Mouse (Mus musculus) erythroblast, embryonic 14.5 days (primary cell): ENCODE measurements at regions not wholly inside any gene's neighbourhood (a gene's known extent, or its start where the extent isn't known, plus 50 kb on each side); places are given as distances from the start of the nearest gene placed in this dataset.

ENCODE experiments used
- H3K27me3 ChIP-seq: 2 replicates; pipeline ENCODE4 v1.6.1; 2012; ENCODE audit warnings: inconsistent platforms; ENCODE audit not compliant: control insufficient read depth
- H3K36me3 ChIP-seq: 2 replicates; pipeline ENCODE4 v1.6.1; 2012; ENCODE audit warnings: mild to moderate bottlenecking, inconsistent platforms; ENCODE audit not compliant: control insufficient read depth
- H3K4me1 ChIP-seq: 2 replicates; pipeline ENCODE4 v1.6.1; 2012; ENCODE audit warnings: inconsistent platforms; ENCODE audit not compliant: control insufficient read depth
- H3K4me3 ChIP-seq: replicated peaks from 2 replicates; pipeline ENCODE3; 2012; ENCODE audit warnings: moderate library complexity, mild to moderate bottlenecking, inconsistent platforms
- H3K9me3 ChIP-seq: 2 replicates; pipeline ENCODE4 v1.6.1; 2012; ENCODE audit warnings: low read length, inconsistent platforms, mixed read lengths; ENCODE audit not compliant: control insufficient read depth
- GATA1 ChIP-seq: IDR thresholded peaks from 2 replicates; pipeline ENCODE4 v1.6.1; 2012; ENCODE audit warnings: low read length, inconsistent platforms, mixed read lengths
- TAL1 ChIP-seq: IDR thresholded peaks from 3 replicates; pipeline ENCODE4 v1.6.1; 2012; ENCODE audit warnings: low read length, inconsistent platforms, mixed read lengths

GRCm38 (mm10) chr3:21760516-21761218 is 315.8 kb upstream of the Tbl1xr1 start:
- TF ChIP-seq TAL1 (no peak), GATA1 (no peak)
- Histone ChIP-seq H3K4me1 (no peaks in the 10 kb centered on the region), H3K4me3 (no peak overlapping the region)

GRCm38 (mm10) chr3:21761219-21761600 is 315.2 kb upstream of the Tbl1xr1 start:
- no peaks in the 10 kb centered on the region for H3K36me3 ChIP-seq
- H3K27me3 ChIP-seq: no peaks in the 10 kb centered on the region
- H3K9me3 ChIP-seq: no peaks in the 10 kb centered on the region
- TF ChIP-seq GATA1 (no peak), TAL1 (no peak)
- H3K4me1 ChIP-seq: no peaks in the 10 kb centered on the region
- H3K4me3 ChIP-seq: no peak overlapping the region

More at GRCm38 (mm10) chr3:21760516-21761218, 315.8 kb upstream of the Tbl1xr1 start:
- Histone ChIP-seq H3K27me3 (no peaks in the 10 kb centered on the region), H3K9me3 (no peaks in the 10 kb centered on the region), H3K36me3 (no peaks in the 10 kb centered on the region)

- Histone ChIP-seq H3K36me3 (no peaks in the 10 kb centered on the region), H3K4me1 (no peaks in the 10 kb centered on the region), H3K9me3 (no peaks in the 10 kb centered on the region), H3K4me3 (no peak overlapping the region), H3K27me3 (no peaks in the 10 kb centered on the region)
- no peak for TF ChIP-seq TAL1
- no peak for TF ChIP-seq GATA1
These were observed 314.5 kb upstream of the Tbl1xr1 start for GRCm38 (mm10) chr3:21761909-21762308.

- TF ChIP-seq GATA1 (no peak), TAL1 (no peak)
- Histone ChIP-seq H3K9me3 (no peaks in the 10 kb centered on the region), H3K4me3 (no peak overlapping the region), H3K4me1 (peaks cover 6% of the 10 kb centered on the region), H3K27me3 (no peaks in the 10 kb centered on the region), H3K36me3 (no peaks in the 10 kb centered on the region)
These were observed 308.4 kb upstream of the Tbl1xr1 start for GRCm38 (mm10) chr3:21768081-21768480.

- Histone ChIP-seq H3K27me3 (no peaks in the 10 kb centered on the region), H3K4me1 (peaks cover 22% of the 10 kb centered on the region), H3K4me3 (no peak overlapping the region), H3K9me3 (no peaks in the 10 kb centered on the region), H3K36me3 (no peaks in the 10 kb centered on the region)
- TF ChIP-seq TAL1 (no peak), GATA1 (no peak)
These were observed 306.4 kb upstream of the Tbl1xr1 start for GRCm38 (mm10) chr3:21769920-21770547.

GRCm38 (mm10) chr3:21771752-21772298 is 304.6 kb upstream of the Tbl1xr1 start:
- no peak for TF ChIP-seq GATA1
- no peak for TF ChIP-seq TAL1
- Histone ChIP-seq H3K4me3 (no peak overlapping the region), H3K36me3 (no peaks in the 10 kb centered on the region)

GRCm38 (mm10) chr3:21774172-21774842 is 302.1 kb upstream of the Tbl1xr1 start:
- no peaks in the 10 kb centered on the region for H3K27me3 ChIP-seq
- TF ChIP-seq GATA1: peak; percentile 8; the same call in 1 of the 2 replicates
- peak; percentile 65 for TF ChIP-seq TAL1
- H3K9me3 ChIP-seq: no peaks in the 10 kb centered on the region
- H3K4me1 ChIP-seq: peaks cover 29% of the 10 kb centered on the region
- H3K36me3 ChIP-seq: no peaks in the 10 kb centered on the region
- H3K4me3 ChIP-seq: no peak overlapping the region

More at GRCm38 (mm10) chr3:21771752-21772298, 304.6 kb upstream of the Tbl1xr1 start:
- Histone ChIP-seq H3K27me3 (no peaks in the 10 kb centered on the region), H3K4me1 (peaks cover 29% of the 10 kb centered on the region), H3K9me3 (no peaks in the 10 kb centered on the region)

GRCm38 (mm10) chr3:21778789-21779188 is 297.7 kb upstream of the Tbl1xr1 start:
- Histone ChIP-seq H3K4me1 (peaks cover 17% of the 10 kb centered on the region), H3K36me3 (no peaks in the 10 kb centered on the region), H3K27me3 (no peaks in the 10 kb centered on the region), H3K9me3 (no peaks in the 10 kb centered on the region), H3K4me3 (no peak overlapping the region)
- TF ChIP-seq TAL1: no peak
- TF ChIP-seq GATA1: no peak
